ENCODE assay signal across 8 mouse cellular contexts in the genomic region with DNA sequence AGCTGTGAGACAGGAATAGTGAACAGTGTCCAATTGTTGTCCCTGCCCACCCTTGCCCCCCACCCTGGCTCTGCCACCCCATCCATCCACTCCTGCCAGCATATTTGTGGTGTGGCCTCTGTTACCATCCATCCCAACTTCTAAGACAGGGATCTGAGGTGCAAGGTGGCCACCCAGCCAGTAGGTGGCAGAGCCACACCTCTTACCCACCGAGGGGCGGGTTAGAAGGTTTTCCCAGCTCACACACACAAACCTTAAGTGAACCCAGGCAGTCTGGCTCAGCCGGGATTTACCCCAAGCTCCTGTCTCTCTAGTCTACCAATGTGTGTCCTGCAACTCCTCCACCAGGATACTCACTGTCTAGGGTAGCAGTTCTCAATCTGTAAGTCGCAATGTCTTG. TPM values are rescaled to one million over a fixed set of nuclear protein-coding genes. Genes with fewer than 3 reads are reported as not detected.
DNase-seq lines count a peak whose midpoint lies in the region; TF ChIP-seq lines count a peak whose summit lies in the region.

No protein-coding gene starts in this region.

- no peaks in the 10 kb centered on the region; the same call in 1 of the 2 replicates for H3K4me1 ChIP-seq in heart, adult 2 months (ENCODE audit: control insufficient read depth, insufficient read depth, low read length)

- peak; percentile 73 for TF ChIP-seq CTCF in heart, adult 2 months (IDR thresholded peaks at IDR 0.05)

- no peak overlapping the region for H3K9ac ChIP-seq in heart, adult 2 months (ENCODE audit: low read depth, low read length)

- H3K27me3 ChIP-seq in heart, adult 2 months (ENCODE audit: control insufficient read depth, insufficient read depth, low read length): no peaks in the 10 kb centered on the region

- no peaks in the 10 kb centered on the region for H3K36me3 ChIP-seq in heart, adult 2 months (ENCODE audit: control insufficient read depth, insufficient read depth, low read length)

- 0 out of 2 replicates have a peak, but pooled peaks have one; percentile 72 for TF ChIP-seq EP300 in heart, adult 2 months (IDR thresholded peaks at IDR 0.05; ENCODE audit: insufficient read depth, low read depth, low read length)

- TF ChIP-seq POLR2A in heart, adult 2 months (IDR thresholded peaks at IDR 0.05; ENCODE audit: insufficient read depth, low read depth, low read length): no peak

- WGBS in heart, adult 2 months: 25% methylated on average over 4 of the region's 4 CpGs

- no peak overlapping the region for H3K27ac ChIP-seq in heart, adult 2 months

- no peaks in the 10 kb centered on the region for H3K79me2 ChIP-seq in heart, adult 2 months (replicated peaks; ENCODE audit: control insufficient read depth, insufficient read depth, low read length)

- H3K4me3 ChIP-seq in heart, adult 2 months: no peak overlapping the region

- intact Hi-C loops in heart, adult 2 months (cut with DNase I): loop anchor here (2.0 to 10.0 kb wide), 2 partner anchors 215 to 277 kb away; no protein-coding TSS in a partner anchor
- intact Hi-C loops in heart, postnatal 25 days (cut with DNase I): loop anchor here (2.0 kb wide), 1 partner anchor 213 kb away; no protein-coding TSS in a partner anchor

- peak in 1 of 2 experiments; percentile 37 for DNase-seq in heart, adult 2 months
- DNase-seq in heart, postnatal 25 days (ENCODE audit: low spot score): no peak
- peak; percentile 35 for DNase-seq in urinary bladder, postnatal 25 days (ENCODE audit: low spot score)
- DNase-seq in urinary bladder, postnatal 10 days (ENCODE audit: low spot score): no peak
- peak; percentile 62 to 66 for DNase-seq in cerebellum, postnatal 10 days
- peak; percentile 66 to 79 for DNase-seq in kidney, postnatal 25 days
- peak; percentile 47 for DNase-seq in skeletal muscle tissue, adult 2 months (ENCODE audit: low read depth, low spot score)
- no peak for DNase-seq in left cerebral cortex, adult 11 months (ENCODE audit: low spot score)

RNA-seq across cellular contexts. Expression of gene Lamc3, which starts 30.5 kb away (rescaled TPM):
- total RNA-seq in heart, adult 2 months (2021): under 1 TPM; 0.36 to 0.57 TPM
- 1.2 and 2.3 TPM in 2 replicates for polyA plus RNA-seq in heart, adult 2 months (2012; rRNA removed)
- total RNA-seq in heart, postnatal 25 days (2021): under 1 TPM; 0.64 to 0.68 TPM

RNA-seq across cellular contexts. Expression of gene Aif1l, which starts 32.3 kb away (rescaled TPM):
- 1 to 10 TPM; 2.4 to 2.7 TPM for total RNA-seq in heart, adult 2 months (2021)
- polyA plus RNA-seq in heart, adult 2 months (2012; rRNA removed): 4.2 and 4.6 TPM in 2 replicates
- 1 to 10 TPM; 6.1 to 6.6 TPM for total RNA-seq in heart, postnatal 25 days (2021)

RNA-seq across cellular contexts. Expression of gene Nup214, which starts 56.6 kb away (rescaled TPM):
- 10 to 100 TPM; 27.5 to 28.6 TPM for total RNA-seq in heart, adult 2 months (2021)
- polyA plus RNA-seq in heart, adult 2 months (2012; rRNA removed): 18.5 and 18.6 TPM in 2 replicates
- 10 to 100 TPM; 27.4 to 28.3 TPM for total RNA-seq in heart, postnatal 25 days (2021)

Comparison
In these comparisons a context has a peak if more than half of its experiments do, and no peak if none do; other contexts are left out.
1. DNase-seq: peak in urinary bladder, postnatal 25 days (single experiment), cerebellum, postnatal 10 days (2 of 2), kidney, postnatal 25 days (2 of 2) and skeletal muscle tissue, adult 2 months (single experiment); none in heart, postnatal 25 days (single experiment), urinary bladder, postnatal 10 days (single experiment) and left cerebral cortex, adult 11 months (single experiment).